Mouse (Mus musculus) myocyte (in vitro differentiated cells): Measurements from ENCODE around the gene Vtcn1.

Experiments used
- E2F4 ChIP-seq: IDR thresholded peaks from one replicate; pipeline ENCODE4 v1.6.1; 2011; ENCODE audit warnings: mild to moderate bottlenecking, control low read depth, moderate library complexity; ENCODE audit not compliant: insufficient read depth
- POLR2A ChIP-seq: IDR thresholded peaks from one replicate; pipeline ENCODE4 v1.6.1; 2011; ENCODE audit warnings: low read depth, mild to moderate bottlenecking, control low read depth, moderate library complexity; ENCODE audit not compliant: insufficient read length
- POLR2AphosphoS2 ChIP-seq: IDR thresholded peaks from one replicate; pipeline ENCODE4 v1.6.1; 2011; ENCODE audit warnings: low read depth, control low read depth; ENCODE audit not compliant: insufficient read length

- TF ChIP-seq POLR2A (no peak), E2F4 (no peak), POLR2AphosphoS2 (no peak)
These were observed 67.4 kb downstream of the Vtcn1 start for GRCm38 (mm10) chr3:100892383-100893335.
